Mouse (Mus musculus): ENCODE results near the gene Ercc2. TPM values are rescaled to one million over a fixed set of nuclear protein-coding genes. Genes with fewer than 3 reads are reported as not detected.

The Ercc2 gene
- 22.8 and 24.2 TPM in 2 replicates for polyA plus RNA-seq (2015; fragmentation: Nextera tagmentation; extraction: Ambion mirVana)

GRCm38 (mm10) chr7:19381377-19382165, at the start of gene Ercc2:
TSS of gene Ercc2 (plus strand) at chr7:19382010.
- peaks cover 21% of the 10 kb centered on the region for H3K36me3 ChIP-seq
- H3K27ac ChIP-seq (replicated peaks) = peak within 1 kb of the TSS; percentile 32; the same call in 1 of the 2 replicates
- no peaks in the 10 kb centered on the region for H3K9me3 ChIP-seq
- peak within 1 kb of the TSS; percentile 76 for H3K9ac ChIP-seq (replicated peaks)
- peaks cover 22% of the 10 kb centered on the region for H3K4me1 ChIP-seq
- peak; percentile 95 for ATAC-seq (replicated peaks)
- no peaks in the 10 kb centered on the region for H3K27me3 ChIP-seq
- peak within 1 kb of the TSS; percentile 71 for H3K4me3 ChIP-seq
- WGBS = 6% methylated on average over 48 of the region's 48 CpGs
- peak within 1 kb of the TSS; percentile 62 for H3K4me2 ChIP-seq (replicated peaks)

GRCm38 (mm10) chr7:19332709-19333352, 49.0 kb upstream of the Ercc2 start:
- Histone ChIP-seq H3K4me3 (peak overlapping the region; percentile 59), H3K9me3 (no peaks in the 10 kb centered on the region), H3K27ac (replicated peaks) (peak overlapping the region; percentile 79), H3K27me3 (no peaks in the 10 kb centered on the region), H3K4me1 (peaks cover 10% of the 10 kb centered on the region), H3K36me3 (no peaks in the 10 kb centered on the region), H3K4me2 (replicated peaks) (peak overlapping the region; percentile 77), H3K9ac (replicated peaks) (peak overlapping the region; percentile 80)
- ATAC-seq (replicated peaks) = peak; percentile 51
- WGBS = under 1% methylated on average over 52 of the region's 52 CpGs

DNA sequence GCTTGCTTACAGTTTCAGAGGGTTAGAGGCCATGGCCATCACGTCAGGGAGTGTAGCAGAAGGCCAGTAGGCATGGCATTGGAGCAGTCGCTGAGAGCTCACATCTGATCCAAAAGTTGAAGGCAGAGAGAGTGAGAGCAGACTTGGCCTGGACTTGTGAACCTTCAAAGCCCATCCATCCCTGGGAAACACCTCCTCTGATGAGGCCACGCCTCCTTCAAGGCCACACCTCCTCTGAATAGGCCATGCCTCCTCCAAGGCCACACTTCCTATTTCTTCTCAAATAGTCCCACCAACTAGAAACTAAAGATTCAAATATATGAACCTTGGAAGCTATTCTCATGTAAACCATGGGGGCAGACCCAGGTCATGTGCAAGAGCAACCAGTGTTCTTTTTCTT, 46.2 kb upstream of the Ercc2 start:
- no peak overlapping the region for H3K27ac ChIP-seq (replicated peaks)
- no peak overlapping the region for H3K9ac ChIP-seq (replicated peaks)
- H3K4me1 ChIP-seq = peaks cover 10% of the 10 kb centered on the region
- WGBS = 36% methylated on average over 3 of the region's 3 CpGs
- H3K36me3 ChIP-seq = no peaks in the 10 kb centered on the region
- H3K4me2 ChIP-seq (replicated peaks) = no peak overlapping the region
- no peaks in the 10 kb centered on the region for H3K9me3 ChIP-seq
- H3K27me3 ChIP-seq = no peaks in the 10 kb centered on the region
- no peak overlapping the region for H3K4me3 ChIP-seq
- no peak for ATAC-seq (replicated peaks)

DNA sequence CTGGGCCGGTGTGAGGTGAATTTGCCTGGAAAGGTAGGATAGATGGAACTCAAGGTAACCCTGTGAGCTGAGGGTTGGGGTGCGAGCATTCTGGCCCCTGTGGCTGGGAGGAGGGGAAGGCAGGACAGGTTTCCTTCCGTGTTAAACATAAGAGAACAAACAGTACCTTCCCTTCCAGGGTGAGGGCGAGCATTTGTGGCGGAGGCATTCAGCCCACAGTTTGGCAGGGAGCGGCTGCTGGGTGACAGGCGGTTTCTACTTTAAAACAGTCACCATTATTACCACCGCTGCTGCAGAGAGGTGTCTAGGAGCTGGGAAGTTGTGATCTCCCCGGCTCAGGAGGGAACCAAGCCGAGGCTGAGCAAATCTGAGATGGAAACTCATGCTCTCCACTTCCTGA, 44.7 kb upstream of the Ercc2 start:
- Histone ChIP-seq H3K4me1 (peaks cover 20% of the 10 kb centered on the region), H3K4me3 (no peak overlapping the region), H3K4me2 (replicated peaks) (no peak overlapping the region), H3K9me3 (no peaks in the 10 kb centered on the region), H3K36me3 (no peaks in the 10 kb centered on the region), H3K9ac (replicated peaks) (no peak overlapping the region), H3K27me3 (0 out of 2 replicates have a peak, but pooled peaks cover 8% of the 10 kb centered on the region), H3K27ac (replicated peaks) (no peak overlapping the region)
- ATAC-seq (replicated peaks) = no peak
- 68% methylated on average over 10 of the region's 10 CpGs for WGBS

GRCm38 (mm10) chr7:19338060-19338459, 43.8 kb upstream of the Ercc2 start:
- H3K9ac ChIP-seq (replicated peaks) = no peak overlapping the region
- H3K4me1 ChIP-seq = peaks cover 24% of the 10 kb centered on the region
- no peak overlapping the region for H3K4me2 ChIP-seq (replicated peaks)
- no peaks in the 10 kb centered on the region for H3K36me3 ChIP-seq
- no peak for ATAC-seq (replicated peaks)
- no peak overlapping the region for H3K4me3 ChIP-seq
- WGBS = 59% methylated on average over 2 of the region's 2 CpGs
- no peaks in the 10 kb centered on the region for H3K9me3 ChIP-seq
- no peak overlapping the region for H3K27ac ChIP-seq (replicated peaks)
- 0 out of 2 replicates have a peak, but pooled peaks cover 8% of the 10 kb centered on the region for H3K27me3 ChIP-seq

DNA sequence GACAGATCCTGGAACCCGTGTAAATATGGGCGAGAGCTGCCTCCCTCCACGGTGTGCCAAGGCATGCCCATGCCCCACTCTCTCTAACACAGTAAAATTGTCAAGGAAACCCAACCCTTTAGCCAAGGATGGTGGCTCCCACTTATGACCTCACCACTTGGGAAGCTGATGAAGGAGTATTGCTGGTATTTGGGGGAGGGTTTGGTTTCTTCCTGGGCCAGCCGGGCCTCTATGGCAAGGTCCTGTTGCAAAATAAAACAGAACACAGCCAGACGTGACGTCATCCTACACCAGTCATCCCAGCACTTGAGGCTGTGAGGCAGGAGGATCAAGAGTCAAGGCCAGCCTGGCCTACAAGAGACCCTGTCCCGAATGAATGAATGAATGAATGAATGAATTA, 43.2 kb upstream of the Ercc2 start:
- Histone ChIP-seq H3K27me3 (0 out of 2 replicates have a peak, but pooled peaks cover 8% of the 10 kb centered on the region), H3K9me3 (no peaks in the 10 kb centered on the region), H3K27ac (replicated peaks) (no peak overlapping the region), H3K36me3 (no peaks in the 10 kb centered on the region), H3K4me1 (peaks cover 22% of the 10 kb centered on the region), H3K4me2 (replicated peaks) (no peak overlapping the region), H3K9ac (replicated peaks) (no peak overlapping the region), H3K4me3 (no peak overlapping the region)
- ATAC-seq (replicated peaks) = no peak
- 71% methylated on average over 7 of the region's 7 CpGs for WGBS

- Histone ChIP-seq H3K27me3 (0 out of 2 replicates have a peak, but pooled peaks cover 8% of the 10 kb centered on the region), H3K4me2 (replicated peaks) (peak overlapping the region; percentile 99), H3K9me3 (no peaks in the 10 kb centered on the region), H3K4me3 (peak overlapping the region; percentile 53; the same call in 1 of the 2 replicates), H3K36me3 (no peaks in the 10 kb centered on the region), H3K27ac (replicated peaks) (no peak overlapping the region), H3K9ac (replicated peaks) (0 out of 2 replicates have a peak overlapping the region, but pooled peaks have one; percentile 58), H3K4me1 (peaks cover 36% of the 10 kb centered on the region)
- ATAC-seq (replicated peaks) = no peak
- 22% methylated on average over 10 of the region's 10 CpGs for WGBS
Measured at GRCm38 (mm10) chr7:19341250-19341649, 40.6 kb upstream of the Ercc2 start.

DNA sequence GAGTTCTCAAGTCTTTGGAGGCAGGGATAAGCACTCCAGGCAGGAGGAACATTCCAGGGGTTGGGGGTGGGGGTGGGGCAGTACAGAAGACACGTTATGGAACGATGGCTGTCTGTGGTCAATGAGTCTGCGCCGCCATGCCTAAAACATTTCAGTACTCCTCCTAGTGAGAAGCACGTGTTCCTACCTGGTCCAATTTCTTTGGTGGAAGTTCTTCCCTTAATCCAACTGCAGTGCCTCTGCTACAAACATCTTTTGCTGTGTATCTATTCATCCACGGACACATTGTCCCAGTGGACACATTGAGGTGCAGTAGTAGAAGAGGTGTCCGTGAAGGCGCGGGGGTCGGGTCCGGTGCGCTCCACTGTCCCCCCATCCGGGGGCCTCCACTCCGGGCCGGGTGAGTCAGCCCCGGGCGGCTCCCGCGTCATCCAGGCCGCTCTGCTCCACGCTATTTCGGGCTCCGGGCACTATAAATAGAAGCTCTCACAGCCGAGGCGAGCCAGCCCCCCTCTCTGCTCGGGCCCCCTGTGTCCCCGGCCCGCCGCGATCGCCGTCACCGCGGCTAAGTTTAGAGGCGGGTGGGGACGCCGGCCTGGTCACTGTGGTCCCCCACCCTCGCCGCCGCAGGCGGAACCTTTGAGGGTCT, 39.9 kb upstream of the Ercc2 start:
- Histone ChIP-seq H3K9ac (replicated peaks) (peak overlapping the region; percentile 58), H3K4me1 (peaks cover 36% of the 10 kb centered on the region), H3K9me3 (no peaks in the 10 kb centered on the region), H3K36me3 (no peaks in the 10 kb centered on the region), H3K27me3 (0 out of 2 replicates have a peak, but pooled peaks cover 8% of the 10 kb centered on the region), H3K4me2 (replicated peaks) (peak overlapping the region; percentile 99), H3K27ac (replicated peaks) (no peak overlapping the region), H3K4me3 (peak overlapping the region; percentile 53)
- ATAC-seq (replicated peaks) = no peak
- under 1% methylated on average over 41 of the region's 41 CpGs for WGBS

DNA sequence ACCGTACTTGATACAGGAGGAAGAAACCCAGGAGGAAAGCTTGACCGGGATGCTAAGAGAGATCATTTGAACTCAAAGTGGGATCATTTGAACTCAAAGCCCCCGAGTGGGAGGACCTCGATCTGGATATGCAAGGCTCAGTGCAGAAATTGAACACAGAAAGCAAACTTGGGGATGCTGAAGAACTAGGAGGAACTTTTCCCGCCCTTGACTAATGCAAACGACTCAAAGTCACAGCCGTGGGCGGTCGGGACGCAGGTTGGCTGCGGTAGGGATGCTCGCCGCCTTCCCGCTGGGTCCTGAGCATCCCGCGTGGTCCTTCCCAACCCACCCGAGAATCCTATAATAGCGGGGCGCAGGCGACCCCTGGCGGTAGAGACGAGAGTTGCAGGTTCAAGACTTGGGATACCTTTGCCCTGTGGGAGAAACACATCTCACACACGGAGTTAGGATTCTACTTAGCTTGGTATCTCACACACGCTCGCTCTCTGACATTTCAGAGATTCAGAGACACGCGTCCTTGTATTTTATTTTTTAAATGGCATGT, 39.3 kb upstream of the Ercc2 start:
- under 1% methylated on average over 27 of the region's 27 CpGs for WGBS
- 0 out of 2 replicates have a peak, but pooled peaks have one; percentile 14 for ATAC-seq (replicated peaks)
- Histone ChIP-seq H3K4me3 (peak overlapping the region; percentile 53), H3K27ac (replicated peaks) (no peak overlapping the region), H3K27me3 (0 out of 2 replicates have a peak, but pooled peaks cover 8% of the 10 kb centered on the region), H3K4me2 (replicated peaks) (peak overlapping the region; percentile 99), H3K36me3 (no peaks in the 10 kb centered on the region), H3K4me1 (peaks cover 36% of the 10 kb centered on the region), H3K9ac (replicated peaks) (peak overlapping the region; percentile 58), H3K9me3 (no peaks in the 10 kb centered on the region)

- Histone ChIP-seq H3K4me1 (peaks cover 36% of the 10 kb centered on the region), H3K9ac (replicated peaks) (no peak overlapping the region), H3K36me3 (peaks cover 1% of the 10 kb centered on the region; the same call in 1 of the 2 replicates), H3K27ac (replicated peaks) (no peak overlapping the region), H3K4me3 (peak overlapping the region; percentile 53), H3K4me2 (replicated peaks) (no peak overlapping the region; the same call in 1 of the 2 replicates), H3K27me3 (0 out of 2 replicates have a peak, but pooled peaks cover 8% of the 10 kb centered on the region), H3K9me3 (no peaks in the 10 kb centered on the region)
- WGBS = under 1% methylated on average over 11 of the region's 11 CpGs
- ATAC-seq (replicated peaks) = no peak
Measured at GRCm38 (mm10) chr7:19343210-19343808, 38.5 kb upstream of the Ercc2 start.

DNA sequence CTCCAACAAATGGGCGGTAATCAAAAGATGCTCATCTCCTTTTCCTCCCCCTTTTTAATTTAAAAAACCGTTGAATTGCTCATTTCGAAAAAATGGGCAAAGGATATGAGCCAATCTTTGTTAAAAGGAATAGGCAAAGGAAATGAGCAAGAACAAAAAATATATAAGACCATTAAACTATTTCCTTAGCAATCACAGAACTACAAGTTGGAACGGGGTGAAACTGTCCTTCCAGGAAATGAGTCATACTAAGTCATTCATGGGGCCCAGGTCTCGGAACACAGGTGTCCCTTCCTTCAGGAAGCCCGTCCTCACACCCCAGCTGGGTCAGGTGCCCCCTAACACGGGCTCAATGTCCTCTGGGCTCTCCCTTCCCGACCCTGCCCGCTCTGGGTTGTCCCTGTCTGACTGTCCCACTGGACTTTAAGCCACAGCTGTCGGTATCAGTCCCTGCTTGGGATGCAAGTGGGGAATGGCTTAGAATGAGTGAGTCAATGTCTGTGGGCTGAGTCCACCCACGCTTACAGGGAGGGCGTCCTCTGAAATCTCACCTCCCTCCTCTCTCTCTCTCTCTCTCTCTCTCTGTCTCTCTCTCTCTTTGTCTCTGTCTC, 37.5 kb upstream of the Ercc2 start, which contains the start of gene Ercc1:
TSS of gene Ercc1 (plus strand) at position 542 of the 611 bp plus-strand sequence.
- peak; percentile 7 for ATAC-seq (replicated peaks)
- peak within 1 kb of the TSS; percentile 87 for H3K27ac ChIP-seq (replicated peaks)
- H3K9me3 ChIP-seq = no peaks in the 10 kb centered on the region
- H3K4me3 ChIP-seq = peak within 1 kb of the TSS; percentile 60
- H3K4me2 ChIP-seq (replicated peaks) = peak within 1 kb of the TSS; percentile 82
- WGBS = 27% methylated on average over 12 of the region's 12 CpGs
- peaks cover 36% of the 10 kb centered on the region for H3K4me1 ChIP-seq
- 0 out of 2 replicates have a peak, but pooled peaks cover 8% of the 10 kb centered on the region for H3K27me3 ChIP-seq
- H3K9ac ChIP-seq (replicated peaks) = peak within 1 kb of the TSS; percentile 65
- H3K36me3 ChIP-seq = peaks cover 12% of the 10 kb centered on the region
